Mouse (Mus musculus): Measurements from ENCODE around the gene Opalin. TPM values are rescaled to one million over a fixed set of nuclear protein-coding genes. Genes with fewer than 3 reads are reported as not detected.

Gene Opalin
- total RNA-seq, 2 experiments from 2014 or later = 3.7 to 5.1 TPM

DNA sequence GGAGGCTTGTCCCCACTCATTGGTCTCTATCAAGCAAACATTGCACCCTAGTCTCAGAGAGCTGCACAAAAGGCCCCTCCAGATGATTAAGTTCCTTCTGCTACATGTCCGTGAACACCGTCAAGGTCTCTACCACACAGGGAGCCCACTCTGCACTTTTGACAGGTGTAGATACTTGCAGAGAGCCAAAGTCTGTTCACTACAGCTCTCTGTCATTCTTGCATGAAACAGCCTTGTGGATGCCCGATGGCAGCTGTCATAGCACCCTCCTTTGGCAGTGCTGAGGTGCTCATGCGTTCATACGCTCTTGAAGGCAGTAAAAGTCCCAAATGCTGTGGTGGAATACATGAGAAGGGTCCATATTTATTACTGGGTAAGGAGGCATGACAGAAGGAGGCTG, 49.9 kb downstream of the Opalin start:
- intact Hi-C loops (cut with DNase I) = no loop called here
- no peak for DNase-seq (ENCODE audit: low spot score in 2 of 2)

DNA sequence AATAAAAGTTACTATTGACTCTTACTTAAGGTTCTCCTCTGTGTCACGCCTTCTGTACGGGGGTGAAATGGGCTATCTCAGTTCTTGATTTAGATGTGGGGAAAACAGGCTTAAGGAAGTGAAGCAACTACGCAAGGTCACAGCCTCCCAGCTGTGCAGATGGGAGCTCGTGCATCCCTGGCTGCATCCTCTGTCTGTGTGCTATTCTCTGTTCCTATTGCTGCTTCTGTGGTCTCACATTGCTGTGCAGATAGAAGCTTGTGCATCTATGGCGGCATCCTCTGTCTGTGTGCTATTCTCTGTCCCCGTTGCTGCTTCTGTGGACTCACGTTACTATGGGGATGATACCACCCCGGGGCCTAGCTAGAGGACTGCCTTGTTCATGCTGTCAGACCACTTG, 50.4 kb downstream of the Opalin start:
- intact Hi-C loops (cut with DNase I) = no loop called here
- DNase-seq (ENCODE audit: low spot score in 2 of 2) = no peak

DNA sequence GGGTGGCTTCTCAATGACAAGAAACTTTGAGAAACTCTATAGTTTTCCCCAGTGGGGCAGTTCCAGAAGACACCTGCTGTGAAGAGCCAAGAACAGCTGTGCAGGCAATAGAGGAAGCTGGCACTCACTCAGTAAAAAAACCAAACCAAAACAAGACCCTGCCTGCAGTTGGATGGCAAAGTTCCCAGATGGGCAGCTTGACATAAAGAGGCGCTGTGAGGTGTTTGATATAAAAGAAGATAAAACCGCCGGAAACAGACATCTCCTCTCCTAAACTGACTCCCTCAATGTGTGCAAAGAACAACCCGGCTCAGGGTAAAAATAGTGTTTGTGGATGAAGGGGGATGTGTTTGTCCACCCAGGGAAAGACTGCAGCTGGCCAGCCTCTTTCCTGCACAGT, 54.7 kb downstream of the Opalin start:
- intact Hi-C loops (cut with DNase I) = no loop called here
- peak; percentile 48 to 81 for DNase-seq (ENCODE audit: low spot score in 2 of 2)

DNA sequence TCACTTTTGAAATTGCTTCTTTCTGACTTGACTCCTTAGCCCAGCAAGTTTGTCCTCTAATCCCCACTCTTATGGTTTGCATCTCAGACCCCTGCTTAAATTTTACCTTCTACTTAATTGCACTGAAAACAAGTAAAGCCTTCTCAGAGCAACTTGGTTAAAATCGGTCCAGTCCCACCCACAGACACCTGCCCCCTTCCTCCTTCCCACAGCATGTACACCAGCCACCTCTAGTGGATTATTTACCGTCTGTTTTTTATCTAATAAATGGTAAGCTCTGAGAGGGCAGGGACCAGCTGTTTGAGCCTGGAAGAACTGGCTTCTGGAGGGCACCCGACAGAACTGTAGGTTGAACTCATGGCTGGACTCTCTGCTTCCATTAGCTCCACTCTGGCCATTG, 56.4 kb downstream of the Opalin start:
- intact Hi-C loops (cut with DNase I) = no loop called here
- DNase-seq (ENCODE audit: low spot score in 2 of 2) = no peak

DNA sequence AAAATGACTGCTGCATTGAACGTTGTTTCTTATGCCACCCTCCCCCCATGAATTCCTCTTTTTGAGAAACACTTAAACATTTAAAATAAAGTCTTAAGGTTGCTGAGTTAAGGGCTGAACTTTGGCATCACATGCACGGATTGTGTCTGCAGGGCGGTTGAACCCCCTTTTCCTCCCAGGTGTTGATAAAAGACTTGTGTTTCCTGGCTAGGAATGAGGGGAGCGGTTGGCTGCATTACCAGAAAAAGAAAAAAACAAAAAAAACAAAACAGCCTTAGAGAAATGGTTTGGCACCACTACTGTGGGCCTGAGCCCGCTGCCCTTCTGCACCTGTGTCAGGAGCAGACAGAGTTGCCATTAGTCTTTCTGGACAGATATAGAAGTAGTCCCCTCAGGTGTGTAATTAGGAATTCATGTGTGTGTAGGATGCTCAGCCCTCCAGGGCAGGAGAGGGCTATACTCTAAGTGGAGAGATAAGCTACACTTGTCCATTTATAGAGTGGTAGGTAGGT, 57.7 kb downstream of the Opalin start:
- no peak for DNase-seq (ENCODE audit: low spot score in 2 of 2)
- intact Hi-C loops (cut with DNase I) = loop anchor here (5.0 to 10.0 kb wide), 3 partner anchors 184 to 434 kb away; partner anchors contain the start of genes Aldh18a1, Cc2d2b and Ccnj

DNA sequence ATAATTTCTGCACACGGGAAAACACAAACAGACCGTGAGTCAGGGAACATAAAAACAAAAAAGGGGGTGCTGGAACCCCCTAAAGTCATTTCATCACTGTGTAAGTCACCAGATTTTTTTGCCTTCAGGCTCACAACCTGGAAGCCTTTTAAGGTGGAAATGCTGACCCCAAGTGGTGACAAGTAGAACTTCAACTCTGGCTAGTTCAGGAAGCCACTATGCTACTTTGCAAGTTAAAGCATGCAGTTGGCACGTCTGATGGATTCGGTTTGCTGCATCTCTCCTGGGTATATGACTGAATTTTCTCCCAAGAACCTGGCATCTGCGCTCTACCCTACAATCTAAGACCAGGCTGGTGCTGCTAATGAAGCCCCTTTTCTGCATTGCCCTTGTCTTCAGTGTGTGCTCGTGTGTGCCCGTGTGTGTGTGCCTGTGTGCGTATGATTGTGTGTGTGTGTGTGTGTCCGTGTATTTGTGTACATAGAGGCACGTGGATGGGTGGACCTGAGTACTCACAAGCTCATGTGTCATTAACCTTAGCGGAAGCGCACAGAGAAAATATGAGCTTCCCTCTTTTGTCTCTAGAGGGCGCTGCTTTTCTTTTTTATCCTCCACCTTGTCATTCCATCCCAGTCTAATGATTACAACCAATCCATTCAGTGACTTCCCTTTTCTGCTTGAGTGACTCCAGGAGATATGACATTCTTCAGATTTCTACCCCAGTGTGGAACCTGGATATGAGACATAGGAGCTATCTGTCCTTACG, 60.8 kb downstream of the Opalin start:
- intact Hi-C loops (cut with DNase I) = loop anchor here (1.0 to 10.0 kb wide), 4 partner anchors 53 to 431 kb away; partner anchors contain the start of genes Aldh18a1, Cc2d2b and Ccnj
- DNase-seq (ENCODE audit: low spot score in 2 of 2) = peak; percentile 74 to 79

DNA sequence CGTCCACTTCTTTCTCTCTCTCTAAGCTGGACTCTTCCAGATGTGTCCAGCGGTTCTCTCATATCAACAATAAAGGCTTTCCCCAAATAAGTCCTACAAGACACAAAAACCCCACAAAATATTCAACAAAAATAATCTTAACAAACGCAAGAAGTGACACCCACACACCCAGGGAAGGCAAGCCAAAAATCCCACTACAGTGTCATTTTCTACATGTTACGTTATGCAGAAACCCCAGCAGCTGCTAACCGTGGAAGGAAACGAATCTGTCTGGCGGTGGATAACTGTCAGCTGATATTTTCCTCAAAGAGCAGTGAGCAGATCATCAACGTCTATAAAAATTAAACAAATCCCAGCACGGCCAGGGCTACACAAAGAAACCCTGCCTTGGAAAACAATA, 62.9 kb downstream of the Opalin start:
- intact Hi-C loops (cut with DNase I) = loop anchor here (10.0 kb wide), 2 partner anchors 179 to 429 kb away; partner anchors contain the start of genes Aldh18a1 and Ccnj
- peak; percentile 55 to 69 for DNase-seq (ENCODE audit: low spot score in 2 of 2)

DNA sequence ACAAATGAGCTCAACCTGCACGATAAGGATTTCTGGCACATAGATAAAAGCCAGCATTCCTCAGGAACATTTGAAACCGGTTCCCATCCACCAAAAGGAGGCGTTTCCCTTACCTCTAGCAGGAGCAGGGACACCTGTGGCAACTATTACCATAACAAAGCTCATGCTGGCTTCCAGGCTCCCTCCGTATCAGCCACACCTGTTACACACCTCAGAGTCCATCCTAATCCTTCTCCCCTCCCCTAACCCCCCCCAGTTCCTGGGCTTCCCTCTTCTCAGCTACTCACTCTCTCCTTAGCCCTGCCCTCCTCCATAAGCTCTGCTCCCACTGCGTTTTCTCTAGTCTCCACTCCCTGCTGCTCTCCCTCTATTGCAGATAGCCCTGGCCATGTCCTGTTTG, 63.3 kb downstream of the Opalin start:
- DNase-seq (ENCODE audit: low spot score in 2 of 2) = no peak
- intact Hi-C loops (cut with DNase I) = loop anchor here (10.0 kb wide), 2 partner anchors 179 to 429 kb away; partner anchors contain the start of genes Aldh18a1 and Ccnj

Other genes starting within 250 kb of the Opalin start
- gene Ccnj, start 245.8 kb downstream of the Opalin start, total RNA-seq (2021) = 1 to 10 TPM; 7.8 to 8.7 TPM
- 1 to 10 TPM; 8.3 to 9.1 TPM for gene Zfp518a, start 182.4 kb downstream of the Opalin start, total RNA-seq (2021)
- 1 to 10 TPM; 5.1 to 5.4 TPM for gene Blnk, start 82.6 kb downstream of the Opalin start, total RNA-seq (2021)
- gene Dntt, start 47.8 kb downstream of the Opalin start, total RNA-seq (2021) = not detected
- gene Tll2, start 129.7 kb upstream of the Opalin start, total RNA-seq (2021) = 1 to 10 TPM; 1.8 to 2.7 TPM
- 100 to 1,000 TPM; 138 TPM for gene Tm9sf3, start 186.9 kb upstream of the Opalin start, total RNA-seq (2021)